Mouse (Mus musculus): ENCODE results near the gene Herc4. TPM values are rescaled to one million over a fixed set of nuclear protein-coding genes. Genes with fewer than 3 reads are reported as not detected.
A peak's percentile ranks its signal among the peaks of the same experiment; 100 is the strongest.
"Not testable (repeated sequence)": the region's sequence is repeated elsewhere in the genome, so short reads cannot be mapped to it uniquely, and the experiment has no call there.

The Herc4 gene
- polyA plus RNA-seq, 2 experiments: 21.5 to 33.7 TPM

DNA sequence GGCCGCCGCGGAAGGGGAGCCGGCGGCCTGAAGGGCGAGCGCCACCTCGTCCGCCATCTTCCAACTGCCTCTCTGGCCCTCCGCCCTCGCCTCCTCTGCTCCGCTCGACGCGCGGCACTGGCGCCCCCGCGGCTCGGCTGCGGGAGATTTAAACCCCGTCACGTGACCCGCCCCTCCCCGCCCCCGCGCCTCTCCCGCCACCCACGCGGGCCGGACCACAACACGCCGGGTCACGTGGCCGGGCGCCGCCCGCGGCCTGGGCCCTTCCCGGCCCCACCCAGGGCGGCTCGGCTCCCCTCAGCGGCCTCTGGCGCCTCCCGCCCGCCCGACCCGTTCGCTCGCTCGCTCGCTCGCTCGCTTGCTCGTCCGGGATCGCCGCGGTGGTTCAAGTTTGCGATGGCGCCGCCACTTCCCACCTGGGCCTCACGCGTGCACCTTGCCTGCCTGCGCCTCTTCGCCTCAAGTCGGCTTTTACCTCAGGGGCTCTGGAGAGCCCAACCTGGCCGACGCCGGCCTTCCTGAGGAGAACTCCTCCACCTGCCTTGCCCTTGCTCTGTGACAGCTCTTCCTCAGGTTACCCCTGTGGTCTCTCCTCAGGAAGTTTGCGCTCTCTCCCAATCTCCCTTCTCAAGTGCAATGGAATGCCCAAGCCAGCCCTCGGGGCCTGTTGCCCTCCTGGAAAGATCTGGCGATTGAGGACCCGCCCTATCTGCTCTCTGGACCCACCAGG, 95.5 kb downstream of the Herc4 start:
- Histone ChIP-seq H3K9ac (replicated peaks) (peak overlapping the region; percentile 91), H3K27me3 (ENCODE audit: control insufficient read depth, insufficient read depth, low read length) (no peaks in the 10 kb centered on the region), H3K4me3 (ENCODE audit: insufficient read depth in 1 of 2, low read depth in 2 of 2, low read length in 2 of 2) (peak overlapping the region; percentile 79 to 99), H3K9me3 (ENCODE audit: control insufficient read depth, low read length) (no peaks in the 10 kb centered on the region), H3K4me1 (replicated peaks; ENCODE audit: control insufficient read depth in 2 of 2, insufficient read depth in 2 of 2, low read length in 1 of 2) (peaks cover 17 to 18% of the 10 kb centered on the region in 2 experiments), H3K36me3 (replicated peaks; ENCODE audit: control insufficient read depth, insufficient read depth, low read depth) (peaks cover 16% of the 10 kb centered on the region), H3K4me2 (ENCODE audit: low read depth) (peak overlapping the region; percentile 91), H3K27ac (peak overlapping the region; percentile 64)
- 1% methylated on average over 62 of the region's 74 CpGs for WGBS (ENCODE audit: insufficient replicate concordance)
- DNase-seq (ENCODE audit: low read depth in 3 of 3, low spot score in 3 of 3): peak; percentile 83 to 88 (median 84)
- TF ChIP-seq EP300 (IDR thresholded peaks at IDR 0.05; ENCODE audit: low read depth) (no peak), CTCF (IDR thresholded peaks at IDR 0.05; ENCODE audit: low read depth) (no peak; the same call in 1 of the 2 replicates)
- peak; percentile 96 for ATAC-seq (ENCODE audit: insufficient read depth)

DNA sequence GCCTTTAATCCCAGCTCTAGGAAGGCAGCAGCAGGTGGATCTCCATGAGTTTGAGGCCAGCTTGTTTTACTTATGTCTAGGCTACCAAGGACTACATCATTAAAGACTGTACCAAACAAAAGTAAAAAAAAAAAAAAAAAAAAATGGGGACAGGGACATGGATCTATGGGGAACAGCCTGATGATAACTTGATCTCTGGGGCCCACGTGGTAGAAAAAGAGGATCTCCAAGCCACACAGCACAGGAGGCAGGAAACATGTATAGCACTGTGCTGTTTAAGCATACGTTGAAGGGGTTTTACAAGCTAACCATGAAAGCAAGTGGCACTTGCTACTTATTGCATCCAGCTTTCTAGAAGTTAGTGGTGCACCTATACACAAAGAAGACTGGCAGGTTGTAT, 97.7 kb downstream of the Herc4 start:
- Histone ChIP-seq H3K4me1 (replicated peaks; ENCODE audit: control insufficient read depth in 2 of 2, insufficient read depth in 2 of 2, low read length in 1 of 2) (peaks cover 17% of the 10 kb centered on the region in 2 experiments), H3K36me3 (replicated peaks; ENCODE audit: control insufficient read depth, insufficient read depth, low read depth) (peaks cover under 1% of the 10 kb centered on the region; the same call in 1 of the 2 replicates), H3K9ac (replicated peaks) (no peak overlapping the region), H3K4me3 (ENCODE audit: insufficient read depth in 1 of 2, low read depth in 2 of 2, low read length in 2 of 2) (no peak overlapping the region), H3K9me3 (ENCODE audit: control insufficient read depth, low read length) (no peaks in the 10 kb centered on the region), H3K27ac (no peak overlapping the region), H3K27me3 (ENCODE audit: control insufficient read depth, insufficient read depth, low read length) (no peaks in the 10 kb centered on the region), H3K4me2 (ENCODE audit: low read depth) (no peak overlapping the region)
- WGBS (ENCODE audit: insufficient replicate concordance): 29% methylated on average over 2 of the region's 2 CpGs
- ATAC-seq (ENCODE audit: insufficient read depth) (no peak), DNase-seq (ENCODE audit: low read depth in 3 of 3, low spot score in 3 of 3) (no peak)
- no peak for TF ChIP-seq EP300 (IDR thresholded peaks at IDR 0.05; ENCODE audit: low read depth)
- no peak for TF ChIP-seq CTCF (IDR thresholded peaks at IDR 0.05; ENCODE audit: low read depth)

DNA sequence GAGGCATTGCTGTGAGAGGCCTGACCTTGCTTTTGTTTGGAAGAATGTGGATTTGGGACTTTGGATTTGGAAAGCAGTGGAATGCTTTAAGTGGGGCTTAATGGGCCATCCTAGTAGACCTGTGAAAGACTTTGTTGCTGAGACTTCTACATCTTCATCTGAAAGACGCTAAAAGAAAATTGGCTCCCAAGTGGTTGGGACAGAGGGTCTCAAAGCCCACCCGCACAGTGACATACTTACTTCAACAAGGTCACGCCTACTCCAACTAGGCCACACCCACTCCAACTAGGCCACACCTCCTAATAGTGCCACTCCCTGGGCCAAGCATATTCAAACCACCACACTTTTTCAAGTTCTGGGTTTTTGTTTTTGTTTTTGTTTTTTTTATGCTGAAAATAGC, 101.1 kb downstream of the Herc4 start:
- no peak overlapping the region for H3K4me3 ChIP-seq (ENCODE audit: insufficient read depth in 1 of 2, low read depth in 2 of 2, low read length in 2 of 2)
- H3K27ac ChIP-seq: no peak overlapping the region
- H3K9ac ChIP-seq (replicated peaks): no peak overlapping the region
- H3K4me1 ChIP-seq (replicated peaks; ENCODE audit: control insufficient read depth in 2 of 2, insufficient read depth in 2 of 2, low read length in 1 of 2): peaks cover 3 to 4% of the 10 kb centered on the region in 2 experiments; a peak in 3 of 4 replicates
- DNase-seq (ENCODE audit: low read depth in 3 of 3, low spot score in 3 of 3) (no peak), ATAC-seq (ENCODE audit: insufficient read depth) (no peak)
- H3K27me3 ChIP-seq (ENCODE audit: control insufficient read depth, insufficient read depth, low read length): no peaks in the 10 kb centered on the region
- H3K36me3 ChIP-seq (replicated peaks; ENCODE audit: control insufficient read depth, insufficient read depth, low read depth): no peaks in the 10 kb centered on the region
- 79% methylated on average over 3 of the region's 3 CpGs for WGBS (ENCODE audit: insufficient replicate concordance)
- no peak overlapping the region for H3K4me2 ChIP-seq (ENCODE audit: low read depth)
- no peak for TF ChIP-seq EP300 (IDR thresholded peaks at IDR 0.05; ENCODE audit: low read depth)
- H3K9me3 ChIP-seq (ENCODE audit: control insufficient read depth, low read length): no peaks in the 10 kb centered on the region

DNA sequence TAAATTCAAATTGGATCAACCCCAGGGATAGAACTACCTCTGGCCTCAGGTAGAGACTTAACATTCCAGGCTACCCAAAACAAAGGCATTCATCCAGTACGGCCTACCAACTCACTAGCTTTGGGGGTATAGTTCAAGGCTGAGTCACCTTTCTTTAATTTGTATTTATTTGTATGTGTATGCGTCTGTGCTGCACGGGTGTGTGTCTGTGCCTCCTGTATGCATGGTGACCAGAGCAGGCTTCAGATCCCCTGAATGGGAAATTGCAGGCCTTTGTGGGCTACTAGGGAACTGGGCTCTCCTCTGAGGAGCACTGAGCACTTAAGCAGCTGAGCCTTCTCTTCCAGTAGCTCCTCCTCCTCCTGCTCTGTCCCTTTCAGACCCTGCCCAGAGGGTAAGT, 104.7 kb downstream of the Herc4 start:
- no peak overlapping the region for H3K4me2 ChIP-seq (ENCODE audit: low read depth)
- no peaks in the 10 kb centered on the region for H3K27me3 ChIP-seq (ENCODE audit: control insufficient read depth, insufficient read depth, low read length)
- no peak overlapping the region for H3K4me3 ChIP-seq (ENCODE audit: insufficient read depth in 1 of 2, low read depth in 2 of 2, low read length in 2 of 2)
- no peak for ATAC-seq (ENCODE audit: insufficient read depth)
- 53% methylated on average over 3 of the region's 3 CpGs for WGBS (ENCODE audit: insufficient replicate concordance)
- no peaks in the 10 kb centered on the region for H3K9me3 ChIP-seq (ENCODE audit: control insufficient read depth, low read length)
- TF ChIP-seq CTCF (IDR thresholded peaks at IDR 0.05; ENCODE audit: low read depth) (no peak), EP300 (IDR thresholded peaks at IDR 0.05; ENCODE audit: low read depth) (no peak)
- H3K27ac ChIP-seq: no peak overlapping the region
- H3K9ac ChIP-seq (replicated peaks): no peak overlapping the region
- no peak for DNase-seq (ENCODE audit: low read depth in 3 of 3, low spot score in 3 of 3)
- H3K4me1 ChIP-seq (replicated peaks; ENCODE audit: control insufficient read depth in 2 of 2, insufficient read depth in 2 of 2, low read length in 1 of 2): no peaks in the 10 kb centered on the region
- H3K36me3 ChIP-seq (replicated peaks; ENCODE audit: control insufficient read depth, insufficient read depth, low read depth): no peaks in the 10 kb centered on the region

DNA sequence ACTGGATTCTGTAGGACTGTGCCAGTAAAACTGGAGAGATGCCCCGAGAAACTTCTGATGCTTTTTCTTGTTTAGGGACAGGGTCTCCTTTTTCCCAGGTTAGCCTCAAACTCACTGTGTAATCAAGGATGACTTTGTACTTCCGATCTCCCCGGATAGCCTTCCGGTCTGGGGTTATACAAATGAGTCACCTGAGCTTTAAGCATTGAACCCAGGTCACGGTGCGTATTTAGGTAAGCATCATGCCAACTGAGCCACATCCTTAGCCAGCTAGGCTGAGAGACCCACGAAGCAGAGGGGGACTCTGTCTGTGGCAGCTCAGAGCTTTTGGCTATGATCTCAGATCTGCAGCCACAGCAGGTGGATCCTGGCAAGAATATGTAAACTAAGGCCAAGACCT, 107.1 kb downstream of the Herc4 start:
- WGBS (ENCODE audit: insufficient replicate concordance): 78% methylated on average over 7 of the region's 7 CpGs
- Histone ChIP-seq H3K4me1 (replicated peaks; ENCODE audit: control insufficient read depth in 2 of 2, insufficient read depth in 2 of 2, low read length in 1 of 2) (no peaks in the 10 kb centered on the region), H3K36me3 (replicated peaks; ENCODE audit: control insufficient read depth, insufficient read depth, low read depth) (no peaks in the 10 kb centered on the region), H3K9me3 (ENCODE audit: control insufficient read depth, low read length) (no peaks in the 10 kb centered on the region), H3K4me3 (ENCODE audit: insufficient read depth in 1 of 2, low read depth in 2 of 2, low read length in 2 of 2) (no peak overlapping the region), H3K9ac (replicated peaks) (no peak overlapping the region), H3K27me3 (ENCODE audit: control insufficient read depth, insufficient read depth, low read length) (no peaks in the 10 kb centered on the region), H3K27ac (no peak overlapping the region), H3K4me2 (ENCODE audit: low read depth) (no peak overlapping the region)
- no peak for TF ChIP-seq CTCF (IDR thresholded peaks at IDR 0.05; ENCODE audit: low read depth)
- no peak for TF ChIP-seq EP300 (IDR thresholded peaks at IDR 0.05; ENCODE audit: low read depth)
- ATAC-seq (ENCODE audit: insufficient read depth) (no peak), DNase-seq (ENCODE audit: low read depth in 3 of 3, low spot score in 3 of 3) (no peak)

DNA sequence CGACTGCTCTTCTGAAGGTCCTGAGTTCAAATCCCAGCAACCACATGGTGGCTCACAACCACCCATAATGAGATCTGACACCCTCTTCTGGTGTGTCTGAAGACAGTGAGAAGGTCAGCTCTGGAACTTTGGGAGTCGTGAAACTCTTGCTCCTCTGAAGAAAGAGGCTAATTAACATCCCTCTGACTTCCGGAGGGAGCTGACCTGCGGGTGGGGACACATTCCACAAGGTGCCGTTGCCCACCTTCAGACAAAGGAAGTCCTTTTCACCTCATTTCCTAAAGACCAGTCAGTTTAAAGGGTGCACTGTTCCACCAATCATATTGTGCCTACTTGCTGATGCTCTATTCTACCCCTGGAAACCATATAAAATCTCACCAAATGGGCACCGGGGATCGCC, 107.5 kb downstream of the Herc4 start:
- not testable (repeated sequence) for H3K9me3 ChIP-seq (ENCODE audit: control insufficient read depth, low read length); ATAC-seq (ENCODE audit: insufficient read depth); H3K4me2 ChIP-seq (ENCODE audit: low read depth); H3K27me3 ChIP-seq (ENCODE audit: control insufficient read depth, insufficient read depth, low read length); H3K9ac ChIP-seq (replicated peaks); H3K4me3 ChIP-seq (ENCODE audit: insufficient read depth in 1 of 2, low read depth in 2 of 2, low read length in 2 of 2); DNase-seq (ENCODE audit: low read depth in 3 of 3, low spot score in 3 of 3); H3K27ac ChIP-seq; H3K36me3 ChIP-seq (replicated peaks; ENCODE audit: control insufficient read depth, insufficient read depth, low read depth); H3K4me1 ChIP-seq (replicated peaks; ENCODE audit: control insufficient read depth in 2 of 2, insufficient read depth in 2 of 2, low read length in 1 of 2)
- 78% methylated on average over 7 of the region's 7 CpGs for WGBS (ENCODE audit: insufficient replicate concordance)
